Mouse (Mus musculus) gastrocnemius, adult 2 months (tissue): ENCODE measurements around the gene Clpp. TPM values are rescaled to one million over a fixed set of nuclear protein-coding genes. Genes with fewer than 3 reads are reported as not detected.

ENCODE experiments used
- DNase-seq: peaks from one replicate; pipeline ENCODE4 v3.0.0; 2022
- H3K27ac ChIP-seq: fragments of 200-600 bp; 2 replicates; pipeline ENCODE4 v1.8.1; 2022; ENCODE audit warnings: mild to moderate bottlenecking
- H3K4me3 ChIP-seq: fragments of 200-600 bp; 2 replicates; pipeline ENCODE4 v1.8.1; 2022; ENCODE audit warnings: mild to moderate bottlenecking, moderate library complexity
- CTCF ChIP-seq: fragments of 200-600 bp; IDR thresholded peaks from 2 replicates; pipeline ENCODE4 v1.8.1; 2022; ENCODE audit warnings: antibody characterized with exemption, mild to moderate bottlenecking, moderate library complexity
- intact Hi-C: fragments of 180-260 bp; cut with DNase I; formaldehyde crosslinking; loops from one replicate; pipeline ENCODE4 v1.15.1; 2025
- total RNA-seq, 2 experiments: library from RNA; stranded (reverse); gene quantifications; 2 replicates each; pipeline ENCODE4 v1.2.3; 2021

The Clpp gene
- total RNA-seq, 2 experiments from 2014 or later = 33.8 to 40.7 TPM

GRCm38 (mm10) chr17:56990966-56991365 is 861 bp downstream of the Clpp start:
- DNase-seq = no peak
- no peak for TF ChIP-seq CTCF
- Histone ChIP-seq H3K27ac (peak overlapping the region; percentile 93), H3K4me3 (peak overlapping the region; percentile 76)
- intact Hi-C loops = loop anchor here (5.0 to 10.0 kb wide), 2 partner anchors 254 to 341 kb away; partner anchors contain the start of genes Gpr108 and Trip10

- Histone ChIP-seq H3K27ac (no peak overlapping the region), H3K4me3 (no peak overlapping the region)
- no peak for DNase-seq
- no peak for TF ChIP-seq CTCF
- intact Hi-C loops = loop anchor here (10.0 kb wide), 1 partner anchor 250 kb away; the partner anchor contains the start of genes Gpr108 and Trip10
Observed at GRCm38 (mm10) chr17:56995046-56995445, 4.9 kb downstream of the Clpp start.

GRCm38 (mm10) chr17:56996506-56996905 is 6.4 kb downstream of the Clpp start:
- Histone ChIP-seq H3K4me3 (peak overlapping the region; percentile 90; the same call in 1 of the 2 replicates), H3K27ac (peak overlapping the region; percentile 84)
- no peak for DNase-seq
- intact Hi-C loops = loop anchor here (10.0 kb wide), 1 partner anchor 248 kb away; the partner anchor contains the start of genes Gpr108 and Trip10
- no peak for TF ChIP-seq CTCF

GRCm38 (mm10) chr17:56997029-56997667 is 7.0 kb downstream of the Clpp start, which contains the start of gene Alkbh7:
Gene Alkbh7 (plus strand): TSS chr17:56997339.
- DNase-seq = peak; percentile 98
- H3K27ac ChIP-seq = peak within 1 kb of the TSS; percentile 84
- intact Hi-C loops = loop anchor here (1.0 to 10.0 kb wide), 3 partner anchors 14 to 248 kb away; partner anchors contain the start of genes Gm17949, Gpr108, Gtf2f1 and Trip10
- TF ChIP-seq CTCF = peak; percentile 83
- peak within 1 kb of the TSS; percentile 90 for H3K4me3 ChIP-seq

GRCm38 (mm10) chr17:56999414-56999813 is 9.3 kb downstream of the Clpp start:
- H3K27ac ChIP-seq = no peak overlapping the region
- no peak overlapping the region for H3K4me3 ChIP-seq
- no peak for TF ChIP-seq CTCF
- DNase-seq = no peak
- intact Hi-C loops = loop anchor here (10.0 kb wide), 1 partner anchor 245 kb away; the partner anchor contains the start of genes Gpr108 and Trip10

GRCm38 (mm10) chr17:56999968-57000609 is 10.0 kb downstream of the Clpp start, which contains the start of gene Pspn:
Gene Pspn (minus strand): TSS chr17:57000018.
- Histone ChIP-seq H3K27ac (no peak within 1 kb of the TSS), H3K4me3 (no peak within 1 kb of the TSS)
- no peak for DNase-seq
- TF ChIP-seq CTCF = no peak
- intact Hi-C loops = loop anchor here (10.0 kb wide), 1 partner anchor 245 kb away; the partner anchor contains the start of genes Gpr108 and Trip10

GRCm38 (mm10) chr17:57001228-57001627 is 11.1 kb downstream of the Clpp start:
- no peak overlapping the region for H3K27ac ChIP-seq

GRCm38 (mm10) chr17:57003994-57004393 is 13.9 kb downstream of the Clpp start:
- intact Hi-C loops = no loop called here
- DNase-seq = no peak
- Histone ChIP-seq H3K4me3 (no peak overlapping the region), H3K27ac (no peak overlapping the region)
- TF ChIP-seq CTCF = no peak

More at GRCm38 (mm10) chr17:57001228-57001627, 11.1 kb downstream of the Clpp start:
- DNase-seq = no peak
- TF ChIP-seq CTCF = no peak
- H3K4me3 ChIP-seq = no peak overlapping the region
- intact Hi-C loops = no loop called here

GRCm38 (mm10) chr17:57007137-57007905 is 17.2 kb downstream of the Clpp start:
- DNase-seq = no peak
- TF ChIP-seq CTCF = no peak; the same call in 1 of the 2 replicates
- Histone ChIP-seq H3K4me3 (no peak overlapping the region), H3K27ac (no peak overlapping the region)
- intact Hi-C loops = no loop called here

- TF ChIP-seq CTCF = no peak
- intact Hi-C loops = loop anchor here (1.0 kb wide), 1 partner anchor 14 kb away; the partner anchor contains the start of gene Alkbh7
- no peak for DNase-seq
- peak overlapping the region; percentile 84 for H3K4me3 ChIP-seq
- peak overlapping the region; percentile 95 for H3K27ac ChIP-seq
Observed at GRCm38 (mm10) chr17:57010911-57011235, 20.8 kb downstream of the Clpp start.

GRCm38 (mm10) chr17:57011236-57012141 is 21.4 kb downstream of the Clpp start, which contains the start of the genes Gtf2f1 and Gm17949:
Gene Gtf2f1 (minus strand): TSS chr17:57011288.
Gene Gm17949 (plus strand): TSS chr17:57011469.
- H3K4me3 ChIP-seq = peak within 1 kb of the TSS; percentile 84
- intact Hi-C loops = loop anchor here (1.0 to 2.0 kb wide), 2 partner anchors 14 to 15 kb away; partner anchors contain the start of gene Alkbh7
- no peak for TF ChIP-seq CTCF
- H3K27ac ChIP-seq = peak within 1 kb of the TSS; percentile 95
- peak; percentile 94 for DNase-seq
